Mouse (Mus musculus) olfactory bulb, adult 2 months (tissue): ENCODE results near the gene 4930426L09Rik.

Experiments used
- CTCF ChIP-seq: fragments of 200-500 bp; IDR thresholded peaks from 2 replicates; pipeline ENCODE4 v1.5.1; 2012; ENCODE audit warnings: low read depth, mild to moderate bottlenecking, low read length, moderate library complexity; ENCODE audit not compliant: insufficient read depth
- POLR2A ChIP-seq: fragments of 200-500 bp; IDR thresholded peaks from 2 replicates; pipeline ENCODE4 v1.6.1; 2012; ENCODE audit warnings: mild to moderate bottlenecking, low read depth, low read length, moderate library complexity; ENCODE audit not compliant: insufficient read depth

- TF ChIP-seq POLR2A = no peak
- TF ChIP-seq CTCF = no peak
These were observed 18.2 kb downstream of the 4930426L09Rik start for GRCm38 (mm10) chr2:19016348-19016747.
